Mouse (Mus musculus): ENCODE measurements around the gene Wnt9a. TPM values are rescaled to one million over a fixed set of nuclear protein-coding genes. Genes with fewer than 3 reads are reported as not detected.
A peak's percentile ranks its signal among the peaks of the same experiment; 100 is the strongest.

The Wnt9a gene
- polyA plus RNA-seq, 1 experiment from 2014 or later = 9.7 TPM

DNA sequence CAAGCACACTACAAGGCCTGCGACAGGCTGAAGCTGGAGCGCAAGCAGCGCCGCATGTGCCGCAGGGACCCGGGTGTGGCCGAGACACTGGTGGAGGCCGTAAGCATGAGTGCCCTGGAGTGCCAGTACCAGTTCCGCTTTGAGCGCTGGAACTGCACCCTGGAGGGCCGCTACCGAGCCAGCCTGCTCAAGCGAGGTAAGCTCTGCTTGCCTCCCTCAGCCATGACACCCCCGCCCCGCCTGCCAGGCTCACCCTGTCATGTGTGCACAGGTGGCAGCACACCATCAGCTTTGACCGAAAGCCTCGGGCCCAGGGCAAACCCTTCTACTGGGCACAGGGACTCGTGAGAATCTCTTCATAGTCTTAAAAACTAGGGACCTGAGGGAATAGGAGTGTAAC is 20.9 kb downstream of the Wnt9a start:
- DNase-seq (ENCODE audit: low spot score) = no peak
- Histone ChIP-seq H3K36me3 (0 out of 2 replicates have a peak, but pooled peaks cover 3% of the 10 kb centered on the region), H3K4me1 (peaks cover 64% of the 10 kb centered on the region), H3K4me3 (no peak overlapping the region), H3K27ac (replicated peaks) (no peak overlapping the region), H3K9me3 (replicated peaks) (no peaks in the 10 kb centered on the region), H3K27me3 (ENCODE audit: low read depth, poor library complexity, severe bottlenecking) (peaks cover 36% of the 10 kb centered on the region)
- 88% methylated on average over 18 of the region's 18 CpGs for WGBS

DNA sequence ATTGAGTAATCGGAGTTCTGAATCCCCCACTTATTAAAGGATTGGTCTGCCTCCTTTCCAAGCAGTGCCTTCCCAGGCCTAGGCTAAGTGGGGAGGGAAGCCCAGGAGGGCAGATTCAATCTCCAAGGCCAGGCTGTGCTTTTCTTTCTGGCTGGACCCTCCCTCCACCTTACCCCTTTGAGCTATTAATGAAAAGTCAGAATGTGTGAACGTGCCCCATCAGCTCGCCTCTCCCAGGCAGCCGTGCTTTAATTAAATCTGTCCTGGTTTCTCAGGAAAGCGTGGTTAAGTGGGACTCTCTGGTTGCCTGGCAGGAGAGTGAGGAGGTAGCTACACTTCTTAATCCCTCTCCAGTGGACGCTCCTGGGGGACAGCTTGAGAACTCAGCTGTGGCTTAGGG is 22.9 kb downstream of the Wnt9a start:
- WGBS = 9% methylated on average over 6 of the region's 6 CpGs
- Histone ChIP-seq H3K27me3 (ENCODE audit: low read depth, poor library complexity, severe bottlenecking) (peaks cover 52% of the 10 kb centered on the region), H3K36me3 (0 out of 2 replicates have a peak, but pooled peaks cover 3% of the 10 kb centered on the region), H3K9me3 (replicated peaks) (no peaks in the 10 kb centered on the region), H3K4me1 (peaks cover 70% of the 10 kb centered on the region), H3K27ac (replicated peaks) (peak overlapping the region; percentile 82), H3K4me3 (no peak overlapping the region)
- peak; percentile 47 for DNase-seq (ENCODE audit: low spot score)

DNA sequence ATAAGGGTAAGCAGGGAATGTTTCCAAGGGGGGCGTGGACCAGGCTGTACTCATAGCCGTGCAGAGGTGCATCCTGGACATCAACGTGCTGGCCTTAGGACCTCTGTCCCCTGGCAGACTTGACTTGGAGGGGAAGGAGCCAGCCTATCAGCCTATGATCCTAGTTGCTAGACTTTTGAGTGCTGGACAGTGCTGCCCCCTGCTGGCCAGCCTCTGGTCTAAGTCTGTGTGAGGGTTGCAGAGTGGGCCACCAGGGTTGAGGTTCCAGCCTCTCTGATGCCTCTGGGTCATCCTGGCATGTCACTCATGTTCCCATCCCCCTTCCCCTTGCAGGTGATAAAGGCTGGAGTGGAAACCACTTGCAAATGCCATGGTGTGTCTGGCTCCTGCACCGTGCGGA is 23.8 kb downstream of the Wnt9a start:
- Histone ChIP-seq H3K4me3 (no peak overlapping the region), H3K27ac (replicated peaks) (peak overlapping the region; percentile 82), H3K36me3 (0 out of 2 replicates have a peak, but pooled peaks cover 3% of the 10 kb centered on the region), H3K9me3 (replicated peaks) (no peaks in the 10 kb centered on the region), H3K27me3 (ENCODE audit: low read depth, poor library complexity, severe bottlenecking) (peaks cover 57% of the 10 kb centered on the region), H3K4me1 (peaks cover 73% of the 10 kb centered on the region)
- peak; percentile 81 for DNase-seq (ENCODE audit: low spot score)
- WGBS = 39% methylated on average over 5 of the region's 5 CpGs

DNA sequence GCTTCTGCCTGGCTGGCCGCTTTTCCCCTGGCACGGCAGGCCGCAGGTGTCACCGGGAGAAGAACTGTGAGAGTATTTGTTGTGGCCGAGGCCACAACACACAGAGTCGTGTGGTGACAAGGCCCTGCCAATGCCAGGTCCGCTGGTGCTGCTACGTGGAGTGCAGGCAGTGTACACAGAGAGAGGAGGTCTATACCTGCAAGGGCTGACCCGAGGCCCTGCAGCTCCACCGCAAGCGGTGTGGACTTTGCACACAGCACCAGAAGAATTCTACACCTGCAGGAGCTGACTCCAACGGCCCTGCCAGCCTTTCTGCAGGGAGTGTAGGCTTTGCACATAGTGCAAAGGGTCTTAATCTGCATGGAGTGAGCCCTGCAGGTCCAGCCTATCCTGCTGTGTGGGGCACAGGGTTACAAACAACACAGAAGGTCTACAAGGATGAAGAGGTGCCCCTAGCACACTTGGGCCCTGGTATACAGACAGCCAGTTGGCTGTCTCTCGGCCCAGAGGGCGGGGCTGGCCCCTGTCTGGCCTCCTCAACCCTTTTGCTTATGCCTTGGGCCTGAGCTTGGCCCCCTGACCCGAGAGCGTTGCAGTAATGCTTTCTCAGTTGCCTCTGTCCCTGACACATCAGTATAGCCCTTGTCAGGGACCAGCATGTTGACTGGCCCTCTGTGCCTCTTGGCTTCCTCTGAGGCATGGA is 24.6 kb downstream of the Wnt9a start:
- DNase-seq (ENCODE audit: low spot score) = no peak
- H3K4me3 ChIP-seq = no peak overlapping the region
- peaks cover 78% of the 10 kb centered on the region for H3K4me1 ChIP-seq
- peaks cover 57% of the 10 kb centered on the region for H3K27me3 ChIP-seq (ENCODE audit: low read depth, poor library complexity, severe bottlenecking)
- H3K9me3 ChIP-seq (replicated peaks) = no peaks in the 10 kb centered on the region
- H3K36me3 ChIP-seq = 0 out of 2 replicates have a peak, but pooled peaks cover 3% of the 10 kb centered on the region
- peak overlapping the region; percentile 2 for H3K27ac ChIP-seq (replicated peaks)
- WGBS = 79% methylated on average over 16 of the region's 16 CpGs

DNA sequence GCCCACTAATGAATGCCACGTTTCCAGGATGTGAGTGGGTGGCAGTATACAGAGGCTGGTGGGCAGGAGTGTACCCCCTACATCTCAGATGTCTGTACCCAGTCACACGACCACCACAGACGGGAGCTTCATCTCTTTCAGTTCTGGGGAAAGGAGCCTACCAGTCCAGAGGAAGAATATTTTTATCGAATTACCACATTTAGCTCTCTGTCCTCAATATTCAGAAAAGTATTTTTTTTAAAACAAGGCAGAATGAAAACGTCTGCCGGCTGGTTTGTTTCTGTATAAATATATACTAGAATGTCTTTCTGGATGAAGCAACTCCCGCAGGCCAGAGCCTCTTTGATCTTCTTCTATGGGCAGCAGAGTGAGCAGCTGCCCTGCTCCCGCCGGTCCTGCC is 26.2 kb downstream of the Wnt9a start:
- H3K9me3 ChIP-seq (replicated peaks) = no peaks in the 10 kb centered on the region
- DNase-seq (ENCODE audit: low spot score) = no peak
- H3K36me3 ChIP-seq = 0 out of 2 replicates have a peak, but pooled peaks cover 3% of the 10 kb centered on the region
- peaks cover 85% of the 10 kb centered on the region for H3K4me1 ChIP-seq
- H3K27ac ChIP-seq (replicated peaks) = no peak overlapping the region
- H3K27me3 ChIP-seq (ENCODE audit: low read depth, poor library complexity, severe bottlenecking) = peaks cover 57% of the 10 kb centered on the region
- H3K4me3 ChIP-seq = no peak overlapping the region
- 44% methylated on average over 9 of the region's 9 CpGs for WGBS

DNA sequence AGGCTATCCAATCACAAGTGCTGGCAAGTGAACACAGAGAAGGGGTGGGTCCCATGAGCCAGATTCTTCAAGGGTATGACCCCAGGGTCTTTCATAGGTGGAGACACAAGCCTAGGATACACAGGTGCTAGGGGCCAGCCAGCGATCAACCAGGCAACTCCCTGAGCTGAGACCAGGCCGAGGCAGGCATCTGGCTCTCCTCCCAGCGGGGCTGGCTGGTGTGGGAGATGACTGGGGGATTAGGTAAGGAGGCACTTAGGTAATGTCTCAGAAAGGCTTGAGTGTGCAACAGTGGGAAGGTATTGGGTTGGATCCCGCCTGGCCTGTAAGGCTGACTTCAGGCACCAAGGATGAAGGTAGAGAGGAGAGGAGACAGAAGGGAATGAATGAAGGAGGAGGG is 28.4 kb downstream of the Wnt9a start:
- H3K4me3 ChIP-seq = no peak overlapping the region
- H3K9me3 ChIP-seq (replicated peaks) = no peaks in the 10 kb centered on the region
- DNase-seq (ENCODE audit: low spot score) = no peak
- peaks cover 64% of the 10 kb centered on the region for H3K4me1 ChIP-seq
- 0 out of 2 replicates have a peak, but pooled peaks cover 3% of the 10 kb centered on the region for H3K36me3 ChIP-seq
- no peak overlapping the region for H3K27ac ChIP-seq (replicated peaks)
- H3K27me3 ChIP-seq (ENCODE audit: low read depth, poor library complexity, severe bottlenecking) = peaks cover 44% of the 10 kb centered on the region
- 80% methylated on average over 4 of the region's 4 CpGs for WGBS

DNA sequence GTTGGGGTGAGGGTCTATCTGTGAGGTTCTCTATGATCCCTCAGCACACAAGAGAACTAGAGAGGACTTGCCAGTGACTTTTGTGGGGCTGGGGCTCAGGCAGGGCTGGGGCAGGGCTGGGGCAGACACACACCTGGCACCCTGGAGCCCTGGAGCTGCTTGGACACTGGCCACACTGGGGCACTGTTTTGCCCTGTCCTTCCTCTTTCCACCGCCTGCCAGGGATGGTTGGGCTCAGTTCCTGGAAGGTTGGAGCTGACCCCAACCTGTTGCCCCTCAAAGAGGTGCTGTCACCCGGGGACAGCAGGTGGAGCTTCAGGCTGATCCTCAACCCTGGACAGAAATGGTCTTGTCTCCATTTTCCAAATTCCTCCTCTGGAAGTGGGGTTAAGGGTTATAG is 29.2 kb downstream of the Wnt9a start:
- peak overlapping the region; percentile 72 for H3K27ac ChIP-seq (replicated peaks)
- peaks cover 56% of the 10 kb centered on the region for H3K4me1 ChIP-seq
- WGBS = 49% methylated on average over 2 of the region's 2 CpGs
- no peaks in the 10 kb centered on the region for H3K9me3 ChIP-seq (replicated peaks)
- H3K36me3 ChIP-seq = 0 out of 2 replicates have a peak, but pooled peaks cover 3% of the 10 kb centered on the region
- no peak for DNase-seq (ENCODE audit: low spot score)
- no peak overlapping the region for H3K4me3 ChIP-seq
- peaks cover 37% of the 10 kb centered on the region for H3K27me3 ChIP-seq (ENCODE audit: low read depth, poor library complexity, severe bottlenecking)

DNA sequence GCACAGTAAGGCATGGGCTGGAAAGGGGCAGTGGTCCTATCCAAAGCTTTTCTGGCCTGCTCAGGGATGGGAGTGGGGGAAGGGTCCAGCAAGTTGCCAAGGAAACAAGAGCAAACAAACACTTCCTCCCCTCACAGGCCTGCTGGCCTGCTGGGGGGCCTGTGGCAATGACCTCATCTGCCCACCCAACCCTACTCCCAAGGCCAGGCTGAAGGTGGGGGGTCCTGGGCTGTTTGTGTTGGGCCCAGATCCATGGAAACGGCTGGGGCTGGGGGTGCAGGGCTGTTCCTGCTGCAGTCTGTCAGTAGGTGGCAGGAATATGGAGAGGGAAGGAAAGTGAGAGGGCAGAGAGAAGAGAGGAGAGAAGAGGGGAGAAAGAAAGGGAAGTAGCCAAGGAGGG is 29.7 kb downstream of the Wnt9a start:
- H3K27me3 ChIP-seq (ENCODE audit: low read depth, poor library complexity, severe bottlenecking) = peaks cover 33% of the 10 kb centered on the region
- no peaks in the 10 kb centered on the region for H3K36me3 ChIP-seq
- 19% methylated on average over 1 of the region's 1 CpGs for WGBS
- peak overlapping the region; percentile 72 for H3K27ac ChIP-seq (replicated peaks)
- peak; percentile 72 for DNase-seq (ENCODE audit: low spot score)
- no peaks in the 10 kb centered on the region for H3K9me3 ChIP-seq (replicated peaks)
- peaks cover 52% of the 10 kb centered on the region for H3K4me1 ChIP-seq
- no peak overlapping the region for H3K4me3 ChIP-seq

DNA sequence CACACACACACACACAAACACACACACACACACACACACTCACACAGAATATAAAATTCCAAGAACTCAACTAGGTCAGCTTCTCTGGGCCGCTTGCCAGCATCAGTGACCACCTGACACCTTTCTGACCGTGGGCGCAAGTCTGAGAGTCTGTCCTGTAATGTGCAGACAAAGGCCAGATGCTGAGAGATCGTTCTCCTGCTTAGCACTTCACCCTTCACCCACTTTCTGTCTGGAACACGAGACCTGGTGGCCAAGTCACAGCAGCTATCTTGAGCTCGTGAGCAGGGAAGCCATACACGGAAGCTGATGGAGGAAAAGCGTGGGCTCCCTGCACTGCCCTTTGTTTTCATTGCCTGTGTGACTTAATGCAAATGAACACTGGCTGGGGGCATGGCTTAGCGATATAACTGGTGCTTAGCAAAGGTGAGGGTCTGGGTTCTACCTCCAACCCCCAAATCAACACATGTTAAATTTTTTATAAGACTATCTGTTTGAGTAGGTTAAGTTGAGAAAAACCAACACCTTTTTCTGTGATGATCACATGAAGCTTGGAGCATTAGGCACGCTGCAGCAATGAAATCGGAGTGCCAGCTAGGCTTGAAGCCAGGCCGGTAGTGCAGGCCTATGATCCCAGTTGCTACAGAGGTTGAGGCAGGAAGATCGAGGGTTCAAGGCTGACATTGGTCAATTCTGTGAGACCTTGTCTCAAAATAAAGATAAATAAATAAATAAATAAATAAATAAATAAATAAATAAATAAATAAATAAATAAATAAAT is 31.4 kb downstream of the Wnt9a start:
- no peak for DNase-seq (ENCODE audit: low spot score)
- Histone ChIP-seq H3K36me3 (no peaks in the 10 kb centered on the region), H3K9me3 (replicated peaks) (no peaks in the 10 kb centered on the region), H3K4me1 (peaks cover 35% of the 10 kb centered on the region), H3K4me3 (no peak overlapping the region), H3K27me3 (ENCODE audit: low read depth, poor library complexity, severe bottlenecking) (peaks cover 18% of the 10 kb centered on the region; the same call in 1 of the 2 replicates), H3K27ac (replicated peaks) (peak overlapping the region; percentile 6; the same call in 1 of the 2 replicates)
- WGBS = 77% methylated on average over 13 of the region's 13 CpGs

DNA sequence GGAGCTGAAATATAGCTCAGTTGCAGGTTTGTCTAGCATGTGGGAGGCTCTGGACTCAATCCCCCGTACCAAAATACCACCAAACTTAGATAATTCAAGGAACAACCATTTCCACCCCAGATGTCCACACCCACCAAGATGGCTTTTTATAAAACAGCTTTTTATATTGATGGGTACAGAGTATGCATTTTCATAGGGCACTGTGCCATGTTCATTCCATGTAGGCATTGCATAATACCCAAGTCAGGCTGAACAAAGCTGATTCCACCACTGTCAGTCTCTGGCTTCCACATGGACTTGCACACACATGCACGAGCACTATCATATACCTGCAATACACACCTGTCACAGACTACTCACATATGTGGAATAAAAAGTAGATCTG is 32.0 kb downstream of the Wnt9a start:
- no peak for DNase-seq (ENCODE audit: low spot score)
- 97% methylated on average over 2 of the region's 2 CpGs for WGBS

DNA sequence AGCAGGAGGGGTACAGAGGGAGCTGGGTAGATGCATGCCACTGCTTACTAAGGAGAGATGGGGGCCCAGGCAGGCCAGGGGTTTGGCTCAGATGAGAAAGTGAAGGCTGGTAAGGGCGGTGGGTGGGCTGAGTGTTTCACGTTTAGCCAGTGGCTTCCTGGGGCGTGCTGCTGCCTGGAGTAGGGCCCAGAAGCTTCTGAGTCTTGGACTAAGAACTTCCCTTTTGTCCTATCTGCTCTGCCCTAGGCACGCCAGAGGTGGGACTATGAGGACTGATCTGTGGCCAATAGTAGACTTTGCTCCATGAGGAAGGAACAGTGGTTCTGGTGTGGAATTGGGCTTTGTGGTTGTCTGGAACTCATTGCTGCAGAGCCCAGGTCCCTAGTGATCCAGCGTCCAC is 36.2 kb downstream of the Wnt9a start:
- no peaks in the 10 kb centered on the region; the same call in 1 of the 2 replicates for H3K4me1 ChIP-seq
- H3K36me3 ChIP-seq = no peaks in the 10 kb centered on the region
- H3K9me3 ChIP-seq (replicated peaks) = 0 out of 2 replicates have a peak, but pooled peaks cover 5% of the 10 kb centered on the region
- DNase-seq (ENCODE audit: low spot score) = no peak
- H3K27ac ChIP-seq (replicated peaks) = 0 out of 2 replicates have a peak overlapping the region, but pooled peaks have one; percentile 9
- no peak overlapping the region for H3K4me3 ChIP-seq
- 78% methylated on average over 5 of the region's 5 CpGs for WGBS
- H3K27me3 ChIP-seq (ENCODE audit: low read depth, poor library complexity, severe bottlenecking) = no peaks in the 10 kb centered on the region

More for the DNA sequence above, 32.0 kb downstream of the Wnt9a start:
- Histone ChIP-seq H3K9me3 (replicated peaks) (no peaks in the 10 kb centered on the region), H3K36me3 (no peaks in the 10 kb centered on the region), H3K4me3 (no peak overlapping the region), H3K27me3 (ENCODE audit: low read depth, poor library complexity, severe bottlenecking) (peaks cover 14% of the 10 kb centered on the region; the same call in 1 of the 2 replicates), H3K4me1 (peaks cover 29% of the 10 kb centered on the region), H3K27ac (replicated peaks) (no peak overlapping the region)

DNA sequence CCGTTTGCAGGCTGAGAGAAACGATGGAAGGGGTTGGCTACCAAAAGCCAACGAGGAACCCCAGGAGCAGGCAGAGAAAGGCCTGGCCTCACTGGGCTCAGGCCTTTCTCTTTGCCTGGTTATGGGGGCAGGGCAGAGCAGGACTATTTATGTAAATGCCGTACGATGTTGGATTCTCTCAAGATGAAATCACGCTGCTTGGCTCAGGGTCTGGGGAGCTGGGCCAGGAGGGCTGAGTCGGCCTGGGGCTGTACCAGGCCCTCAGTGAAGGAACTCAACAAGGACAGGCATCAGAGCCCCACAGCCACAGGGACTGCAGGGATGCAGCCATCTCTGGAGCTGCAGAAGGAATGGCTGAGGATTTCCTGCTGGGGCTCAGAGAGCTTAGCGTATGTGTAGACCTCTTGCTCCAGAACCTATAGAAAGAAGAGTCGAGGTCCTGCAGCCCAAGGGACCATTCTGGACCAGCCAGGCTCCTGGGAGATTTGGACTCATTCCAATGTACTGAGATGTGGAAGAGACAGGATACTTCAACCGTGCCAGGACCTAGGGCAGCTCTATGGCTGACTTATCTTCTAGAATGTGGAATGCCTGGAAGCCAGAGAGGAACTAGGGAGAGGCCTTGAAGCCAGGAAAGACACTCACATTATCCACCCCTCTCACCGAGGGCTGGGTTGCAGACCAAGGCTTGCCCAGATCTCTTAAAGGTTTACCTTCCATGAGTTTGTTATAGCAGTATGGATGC is 39.6 kb downstream of the Wnt9a start:
- no peak for DNase-seq (ENCODE audit: low spot score)
- WGBS = 88% methylated on average over 11 of the region's 11 CpGs
- H3K27ac ChIP-seq (replicated peaks) = no peak overlapping the region
- H3K4me1 ChIP-seq = peaks cover 9% of the 10 kb centered on the region
- no peaks in the 10 kb centered on the region for H3K27me3 ChIP-seq (ENCODE audit: low read depth, poor library complexity, severe bottlenecking)
- H3K4me3 ChIP-seq = no peak overlapping the region
- 0 out of 2 replicates have a peak, but pooled peaks cover 5% of the 10 kb centered on the region for H3K9me3 ChIP-seq (replicated peaks)
- H3K36me3 ChIP-seq = no peaks in the 10 kb centered on the region

Measured in midbrain, embryonic 10.5 days (tissue).